Mouse (Mus musculus): ENCODE measurements around the gene Dpysl5.

Dpysl5 gene

DNA sequence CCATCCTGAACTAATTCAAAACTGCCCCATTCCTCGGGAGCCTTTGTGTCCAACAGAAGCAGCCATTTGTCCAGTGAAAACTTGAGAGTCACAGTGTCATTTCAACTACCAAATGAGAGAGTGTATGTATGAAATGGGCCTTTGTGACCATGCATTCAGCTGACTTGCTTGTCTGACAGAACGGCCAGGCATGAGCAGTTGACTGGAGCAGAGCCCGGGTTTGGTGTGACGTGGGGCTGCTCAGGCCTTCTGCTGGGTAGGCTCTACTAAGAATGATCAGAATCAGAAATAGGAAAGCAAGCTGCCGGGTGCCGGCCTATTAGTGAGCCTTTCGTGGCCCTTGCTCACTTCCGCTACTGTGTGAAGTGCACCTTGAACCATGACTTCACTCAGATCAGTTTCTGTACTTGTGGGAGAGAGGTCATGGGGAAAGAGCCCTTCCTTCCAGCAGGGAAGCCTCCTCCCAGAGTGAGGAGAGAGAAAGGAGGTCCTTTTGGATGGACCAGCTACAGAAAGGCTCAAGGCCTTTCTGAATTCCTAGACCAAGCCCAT is 107.5 kb downstream of the Dpysl5 start:
- in situ Hi-C loops (cut with MboI; ENCODE audit: low sequenced_read_pairs), result no loop called here

DNA sequence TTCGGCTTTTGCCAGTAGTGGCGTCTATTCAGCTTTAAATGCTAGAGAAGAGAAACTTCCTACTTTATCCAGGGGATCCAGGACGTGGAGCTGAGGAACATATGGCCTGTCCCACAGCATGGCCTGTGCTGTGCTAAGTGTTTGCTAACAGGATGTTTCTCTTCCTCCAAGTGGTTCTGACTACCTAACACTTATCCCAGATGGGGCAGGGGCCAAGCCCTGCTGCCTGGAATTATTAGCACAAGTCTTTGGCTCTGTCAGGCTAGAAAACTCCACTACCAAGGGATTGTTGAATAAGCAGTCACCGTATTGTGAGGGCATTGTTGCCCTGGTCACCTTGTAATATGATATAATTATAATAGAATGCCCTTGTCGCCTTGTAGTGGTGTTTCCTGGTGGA is 111.3 kb downstream of the Dpysl5 start:
- in situ Hi-C loops (cut with MboI; ENCODE audit: low sequenced_read_pairs), result no loop called here

DNA sequence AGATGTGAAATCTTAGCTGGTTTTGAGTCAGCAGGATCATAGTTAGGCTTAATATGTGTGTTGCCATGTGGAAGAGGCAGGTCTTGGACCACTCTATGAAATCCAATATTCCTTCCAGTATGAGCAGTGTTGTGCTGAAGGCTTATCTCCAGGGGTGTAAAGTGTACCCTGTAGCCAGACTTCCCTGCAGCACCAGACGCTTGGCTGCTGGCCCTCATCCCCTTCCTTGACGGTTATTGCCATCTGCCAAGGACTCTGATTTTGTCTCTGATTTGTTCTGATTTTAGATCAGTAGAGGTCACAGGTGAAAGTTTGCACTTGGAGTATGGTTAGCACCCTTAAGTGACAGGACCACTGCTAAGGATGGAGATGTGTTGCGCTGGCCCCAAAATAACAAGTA is 111.7 kb downstream of the Dpysl5 start:
- in situ Hi-C loops (cut with MboI; ENCODE audit: low sequenced_read_pairs), result no loop called here

DNA sequence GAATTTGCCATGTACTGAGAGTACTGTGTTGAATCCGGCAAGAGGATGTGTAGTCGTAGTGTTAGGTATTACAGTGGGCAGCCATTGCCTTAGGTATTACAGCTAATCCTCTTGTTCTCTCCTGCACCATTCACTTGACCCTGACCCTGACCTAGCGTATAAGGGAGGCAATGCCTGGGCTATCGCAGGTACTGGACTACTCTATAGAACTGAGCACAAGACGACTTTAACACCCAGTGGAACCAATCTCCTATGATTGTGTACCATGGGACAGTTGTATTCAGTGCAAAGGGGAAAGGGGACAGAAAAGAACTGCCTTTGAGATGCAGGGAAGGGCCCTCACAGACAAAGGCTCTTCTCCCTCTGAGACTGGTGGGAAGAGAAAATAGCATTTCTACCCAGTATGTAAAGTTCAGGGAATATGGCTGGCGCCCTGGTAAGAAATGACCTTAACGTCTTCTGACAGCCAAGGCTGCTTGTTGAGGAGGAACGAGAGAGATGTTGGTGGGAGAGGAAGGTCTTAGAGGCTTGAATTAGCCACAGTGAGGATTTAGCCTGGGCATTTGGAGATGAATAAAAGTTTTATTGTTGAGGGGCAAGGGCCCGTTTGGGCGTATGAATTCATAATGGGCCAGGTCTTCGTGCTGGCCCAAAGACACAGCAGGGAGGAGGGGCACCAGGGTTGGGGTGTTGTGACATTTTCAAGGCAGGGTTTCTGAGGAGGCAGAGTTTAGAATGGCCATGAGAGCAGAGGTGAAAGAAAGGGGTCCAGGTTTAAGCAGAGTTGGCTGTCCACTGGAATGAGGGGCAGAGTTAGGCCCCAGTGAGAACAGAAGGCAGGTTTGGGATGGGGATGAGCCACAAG is 113.0 kb downstream of the Dpysl5 start:
- in situ Hi-C loops (cut with MboI; ENCODE audit: low sequenced_read_pairs), result no loop called here

DNA sequence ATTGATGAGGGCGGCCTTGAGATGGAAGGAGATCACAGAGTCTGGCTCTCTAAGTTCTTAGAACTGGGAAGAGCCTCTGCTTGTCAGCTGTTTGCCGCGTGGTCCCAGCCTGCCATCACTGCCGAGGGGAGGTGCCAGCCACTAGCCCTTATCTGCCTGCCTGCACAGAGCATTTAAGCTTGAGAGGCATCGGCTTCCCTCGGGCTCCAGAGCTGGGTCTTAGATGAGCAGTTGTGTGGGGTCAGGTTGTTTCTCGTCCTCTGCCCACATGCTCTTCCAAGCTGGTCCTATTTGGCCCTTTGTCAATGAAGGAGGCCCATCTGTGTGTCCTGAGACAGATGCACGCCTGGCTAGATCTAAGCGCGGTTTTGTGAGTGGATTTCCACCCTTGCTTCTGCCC is 113.8 kb downstream of the Dpysl5 start:
- in situ Hi-C loops (cut with MboI; ENCODE audit: low sequenced_read_pairs), result no loop called here

DNA sequence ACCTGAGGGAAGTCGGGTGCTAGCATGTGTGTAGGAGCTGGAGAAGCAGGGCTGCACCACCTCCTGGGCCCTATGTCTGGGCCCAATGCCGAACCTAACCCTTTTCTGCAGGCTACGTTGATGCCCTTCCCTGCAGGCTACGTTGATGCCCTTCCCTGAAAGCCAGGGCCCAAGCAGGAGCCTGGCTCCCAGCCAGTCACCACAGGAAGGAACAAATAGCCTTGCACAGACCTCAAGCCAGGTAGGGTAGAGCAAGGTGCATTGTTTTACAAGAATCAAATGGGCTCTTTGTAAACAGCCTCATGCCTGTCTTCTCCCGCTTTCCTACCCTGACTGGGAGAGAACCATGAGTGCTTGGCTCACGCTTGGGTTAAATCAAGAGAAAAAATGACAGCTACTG is 114.5 kb downstream of the Dpysl5 start:
- in situ Hi-C loops (cut with MboI; ENCODE audit: low sequenced_read_pairs), result no loop called here

DNA sequence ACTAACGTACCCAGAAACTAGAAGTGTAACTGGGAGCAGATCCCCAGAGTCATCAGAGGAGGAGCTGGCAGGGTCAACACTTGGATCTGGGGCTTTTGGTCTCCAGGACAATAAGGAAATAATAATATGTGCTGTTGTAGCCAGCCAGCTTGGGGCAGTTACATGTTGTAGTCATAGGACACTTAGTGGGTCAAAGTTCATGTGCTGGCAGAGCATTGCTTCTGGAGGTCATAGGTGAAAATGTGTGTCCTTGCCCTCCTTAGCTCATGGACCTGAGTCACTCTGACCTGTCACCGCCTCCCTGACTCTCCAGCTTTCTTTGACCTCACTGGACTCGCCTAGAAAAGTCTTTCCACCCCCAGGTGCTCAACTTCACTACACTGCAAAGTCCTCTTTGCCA is 122.1 kb downstream of the Dpysl5 start:
- in situ Hi-C loops (cut with MboI; ENCODE audit: low sequenced_read_pairs), result no loop called here

DNA sequence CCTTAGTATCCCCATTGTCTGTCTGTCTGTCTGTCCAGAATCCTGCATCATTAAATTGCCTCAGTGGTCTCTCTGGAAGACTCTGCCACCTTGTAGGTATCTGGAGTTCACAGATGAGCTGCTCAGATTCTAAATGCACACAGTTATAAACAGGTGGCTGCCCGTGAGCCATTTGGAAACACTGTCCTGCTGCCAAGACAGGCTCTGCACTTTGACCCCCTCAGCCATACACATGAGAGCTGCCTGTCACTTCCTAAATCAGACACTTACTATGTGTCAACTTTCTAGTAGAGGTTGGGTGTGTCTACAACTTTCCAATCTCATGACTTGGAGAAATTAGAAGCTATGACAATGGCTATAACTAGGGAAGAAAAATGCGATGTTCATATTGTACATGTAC is 128.4 kb downstream of the Dpysl5 start:
- in situ Hi-C loops (cut with MboI; ENCODE audit: low sequenced_read_pairs), result no loop called here

DNA sequence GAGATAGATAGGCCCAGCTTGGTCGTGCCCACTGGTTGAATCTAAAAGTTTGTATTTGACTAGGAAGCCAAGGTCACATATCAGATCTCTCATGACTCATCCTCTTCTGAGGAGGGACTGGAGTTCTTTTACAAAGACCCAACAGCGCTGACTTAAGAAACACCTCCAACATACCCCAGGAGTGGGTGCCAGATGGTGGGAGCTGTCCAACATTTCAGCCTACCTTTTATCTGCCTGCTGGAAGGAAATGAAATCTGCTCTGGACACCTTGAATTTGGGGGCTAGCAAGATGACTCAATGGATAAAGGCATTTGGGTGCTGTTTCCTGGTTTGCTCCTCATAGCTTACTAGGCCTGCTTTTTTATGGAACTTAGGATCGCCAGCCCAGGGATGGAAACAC is 130.5 kb downstream of the Dpysl5 start:
- in situ Hi-C loops (cut with MboI; ENCODE audit: low sequenced_read_pairs), result no loop called here
